Mouse (Mus musculus): ENCODE data around the gene Bpifb9a. TPM values are rescaled to one million over a fixed set of nuclear protein-coding genes. Genes with fewer than 3 reads are reported as not detected.
"Not testable (repeated sequence)": the region's sequence is repeated elsewhere in the genome, so short reads cannot be mapped to it uniquely, and the experiment has no call there.

The Bpifb9a gene
- polyA plus RNA-seq (2012; rRNA removed), result not detected in 2 replicates

DNA sequence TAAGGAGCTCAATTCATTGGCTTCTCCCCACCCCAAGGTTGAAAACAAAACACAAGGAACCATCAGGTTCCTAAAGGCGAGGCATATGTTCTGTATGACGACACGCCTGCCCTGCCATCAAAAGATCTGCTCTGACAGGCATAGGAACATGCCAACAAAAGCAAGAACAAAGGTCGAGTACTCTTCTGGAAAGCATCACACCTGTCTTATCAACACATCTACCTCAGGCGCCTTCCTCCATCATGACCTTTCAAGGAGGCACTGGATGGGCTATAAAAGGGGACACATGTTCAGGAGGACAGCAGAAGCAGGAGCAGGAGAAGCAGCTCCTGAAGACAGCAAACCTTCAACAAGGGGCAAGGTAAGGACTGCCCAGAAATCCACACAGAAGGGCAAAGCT lies at the start of gene Bpifb9a:
TSS of gene Bpifb9a (plus strand) at position 301 of the 400 bp plus-strand sequence.
- 50% methylated on average over 5 of the region's 5 CpGs for WGBS
- not testable (repeated sequence) for H3K27me3 ChIP-seq (ENCODE audit: control insufficient read depth, insufficient read depth, low read length); H3K4me3 ChIP-seq (ENCODE audit: low read depth, low read length); H3K27ac ChIP-seq (ENCODE audit: insufficient read depth, low read depth, low read length); H3K36me3 ChIP-seq (ENCODE audit: control insufficient read depth, insufficient read depth, low read length); H3K4me1 ChIP-seq (ENCODE audit: control insufficient read depth, insufficient read depth, insufficient read length, low read length)

DNA sequence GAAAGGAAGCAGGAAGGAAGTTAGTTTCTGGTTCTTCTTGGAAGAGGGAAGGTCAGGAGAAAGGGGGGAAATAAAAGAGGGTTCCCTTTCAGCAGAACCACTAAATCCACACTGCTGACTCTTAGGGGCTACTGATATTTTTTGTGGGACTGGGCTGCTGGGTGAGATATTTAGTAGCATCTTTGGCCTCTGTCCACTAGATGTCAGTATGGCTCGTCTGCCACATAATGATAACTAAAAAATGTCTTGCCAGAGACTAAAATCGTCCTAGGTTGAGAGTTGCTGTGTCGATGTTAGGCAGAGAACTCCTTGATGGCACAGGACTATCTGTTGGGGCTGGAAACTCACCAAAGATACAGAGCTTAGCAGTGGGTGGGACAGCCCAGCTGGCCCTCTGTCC lies 48.5 kb upstream of the Bpifb9a start:
- Histone ChIP-seq H3K27me3 (ENCODE audit: control insufficient read depth, insufficient read depth, low read length) (no peaks in the 10 kb centered on the region), H3K36me3 (ENCODE audit: control insufficient read depth, insufficient read depth, low read length) (no peaks in the 10 kb centered on the region), H3K4me1 (ENCODE audit: control insufficient read depth, insufficient read depth, insufficient read length, low read length) (no peaks in the 10 kb centered on the region), H3K4me3 (ENCODE audit: low read depth, low read length) (no peak overlapping the region), H3K27ac (ENCODE audit: insufficient read depth, low read depth, low read length) (no peak overlapping the region)
- WGBS, result 2% methylated on average over 3 of the region's 3 CpGs
- TF ChIP-seq POLR2A (IDR thresholded peaks at IDR 0.05; ENCODE audit: low read depth, low read length) (no peak), CTCF (IDR thresholded peaks at IDR 0.05; ENCODE audit: extremely low read depth, insufficient read length, insufficient replicate concordance, low read depth, low read length) (no peak)

DNA sequence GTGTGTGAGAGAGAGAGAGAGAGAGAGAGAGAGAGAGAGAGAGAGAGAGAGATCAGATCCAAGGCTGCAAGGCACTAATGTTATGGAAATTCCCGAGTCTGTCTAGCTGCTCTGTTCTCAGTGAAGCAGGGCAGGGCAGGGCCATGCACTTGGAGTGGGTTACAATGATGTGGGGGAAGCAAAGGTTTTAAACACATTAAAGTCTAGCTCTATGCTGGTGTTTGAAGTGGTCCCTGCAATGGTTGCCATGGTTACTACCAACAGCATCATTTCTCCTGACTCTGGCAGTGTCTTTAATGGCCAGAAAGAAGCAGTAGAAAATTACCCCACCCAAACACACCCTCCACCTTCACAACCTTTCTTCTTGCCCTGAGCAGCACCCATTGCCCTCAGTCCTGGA lies 46.5 kb upstream of the Bpifb9a start:
- Histone ChIP-seq H3K27me3 (ENCODE audit: control insufficient read depth, insufficient read depth, low read length) (no peaks in the 10 kb centered on the region), H3K27ac (ENCODE audit: insufficient read depth, low read depth, low read length) (no peak overlapping the region), H3K4me3 (ENCODE audit: low read depth, low read length) (no peak overlapping the region), H3K36me3 (ENCODE audit: control insufficient read depth, insufficient read depth, low read length) (no peaks in the 10 kb centered on the region), H3K4me1 (ENCODE audit: control insufficient read depth, insufficient read depth, insufficient read length, low read length) (no peaks in the 10 kb centered on the region)
- TF ChIP-seq CTCF (IDR thresholded peaks at IDR 0.05; ENCODE audit: extremely low read depth, insufficient read length, insufficient replicate concordance, low read depth, low read length) (no peak), POLR2A (IDR thresholded peaks at IDR 0.05; ENCODE audit: low read depth, low read length) (no peak)
- 52% methylated on average over 1 of the region's 1 CpGs for WGBS

DNA sequence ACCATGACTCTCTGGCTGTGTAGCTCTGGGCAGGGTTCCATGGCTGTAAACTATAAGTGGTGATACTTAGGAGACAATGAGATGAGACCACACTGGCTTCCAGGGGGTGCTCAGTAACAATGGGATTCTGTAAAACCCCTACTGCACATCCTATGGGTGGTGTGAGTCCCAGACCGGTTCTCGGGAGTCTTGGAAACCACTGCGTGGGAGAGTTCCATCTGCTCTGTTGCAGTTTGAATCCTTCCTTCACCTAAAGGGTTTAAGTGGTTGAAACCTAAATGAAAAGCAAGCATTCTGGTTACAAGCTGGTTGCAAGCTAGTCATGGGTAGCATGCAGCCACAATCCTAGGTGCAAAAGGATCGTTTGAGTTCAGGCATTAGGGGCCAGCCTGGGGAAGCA lies 45.8 kb upstream of the Bpifb9a start:
- no peaks in the 10 kb centered on the region for H3K4me1 ChIP-seq (ENCODE audit: control insufficient read depth, insufficient read depth, insufficient read length, low read length)
- no peak overlapping the region for H3K27ac ChIP-seq (ENCODE audit: insufficient read depth, low read depth, low read length)
- TF ChIP-seq CTCF (IDR thresholded peaks at IDR 0.05; ENCODE audit: extremely low read depth, insufficient read length, insufficient replicate concordance, low read depth, low read length) (no peak), POLR2A (IDR thresholded peaks at IDR 0.05; ENCODE audit: low read depth, low read length) (no peak)
- H3K36me3 ChIP-seq (ENCODE audit: control insufficient read depth, insufficient read depth, low read length), result no peaks in the 10 kb centered on the region
- no peak overlapping the region for H3K4me3 ChIP-seq (ENCODE audit: low read depth, low read length)
- WGBS, result 87% methylated on average over 4 of the region's 4 CpGs
- no peaks in the 10 kb centered on the region for H3K27me3 ChIP-seq (ENCODE audit: control insufficient read depth, insufficient read depth, low read length)

DNA sequence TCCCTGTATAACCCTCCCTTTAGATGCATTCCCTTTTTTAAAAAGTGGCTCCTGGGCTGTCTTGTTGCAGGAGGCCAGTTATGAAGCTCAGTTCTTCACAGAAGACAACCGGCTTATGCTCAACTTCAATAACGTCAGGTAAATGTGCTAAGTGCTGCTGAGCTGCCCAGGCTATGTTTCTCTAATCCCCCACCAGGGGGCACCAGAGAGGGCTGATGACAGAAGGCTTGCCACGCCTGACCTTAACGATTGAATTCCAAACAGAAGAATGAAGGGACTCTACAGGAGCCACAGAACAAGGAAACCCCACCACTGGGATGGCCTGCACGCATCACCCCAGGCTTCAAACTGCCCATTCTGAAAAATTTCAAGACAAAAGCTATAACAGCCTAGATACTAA lies 42.5 kb upstream of the Bpifb9a start:
- peak; percentile 85; the same call in 1 of the 2 replicates for TF ChIP-seq CTCF (IDR thresholded peaks at IDR 0.05; ENCODE audit: extremely low read depth, insufficient read length, insufficient replicate concordance, low read depth, low read length)
- TF ChIP-seq POLR2A (IDR thresholded peaks at IDR 0.05; ENCODE audit: low read depth, low read length), result no peak
- H3K4me3 ChIP-seq (ENCODE audit: low read depth, low read length), result no peak overlapping the region
- H3K27ac ChIP-seq (ENCODE audit: insufficient read depth, low read depth, low read length), result no peak overlapping the region
- H3K4me1 ChIP-seq (ENCODE audit: control insufficient read depth, insufficient read depth, insufficient read length, low read length), result no peaks in the 10 kb centered on the region
- no peaks in the 10 kb centered on the region for H3K36me3 ChIP-seq (ENCODE audit: control insufficient read depth, insufficient read depth, low read length)
- 9% methylated on average over 5 of the region's 5 CpGs for WGBS
- no peaks in the 10 kb centered on the region for H3K27me3 ChIP-seq (ENCODE audit: control insufficient read depth, insufficient read depth, low read length)

DNA sequence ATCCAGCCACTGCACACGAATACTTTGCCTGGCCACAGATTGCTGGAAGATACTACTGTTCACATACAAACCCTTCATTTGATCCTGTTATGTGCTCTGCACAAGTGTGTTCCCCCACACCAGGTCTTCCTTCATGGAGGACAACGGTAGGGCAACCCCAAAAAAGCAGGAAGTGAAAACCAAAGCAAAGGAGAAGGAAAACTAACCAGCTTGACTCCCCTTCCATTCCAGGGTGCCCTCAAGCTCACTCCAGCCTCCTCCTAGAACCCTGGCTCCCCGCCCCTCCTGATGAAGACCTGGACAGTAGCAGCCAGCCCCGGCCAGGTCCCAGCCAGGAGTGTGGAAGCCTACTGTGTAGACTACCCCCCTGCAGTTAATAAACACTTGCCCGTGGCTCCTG lies 37.7 kb upstream of the Bpifb9a start:
- TF ChIP-seq CTCF (IDR thresholded peaks at IDR 0.05; ENCODE audit: extremely low read depth, insufficient read length, insufficient replicate concordance, low read depth, low read length) (no peak), POLR2A (IDR thresholded peaks at IDR 0.05; ENCODE audit: low read depth, low read length) (no peak)
- H3K4me1 ChIP-seq (ENCODE audit: control insufficient read depth, insufficient read depth, insufficient read length, low read length), result no peaks in the 10 kb centered on the region
- no peak overlapping the region for H3K27ac ChIP-seq (ENCODE audit: insufficient read depth, low read depth, low read length)
- H3K36me3 ChIP-seq (ENCODE audit: control insufficient read depth, insufficient read depth, low read length), result no peaks in the 10 kb centered on the region
- WGBS, result 58% methylated on average over 5 of the region's 5 CpGs
- no peaks in the 10 kb centered on the region for H3K27me3 ChIP-seq (ENCODE audit: control insufficient read depth, insufficient read depth, low read length)
- no peak overlapping the region for H3K4me3 ChIP-seq (ENCODE audit: low read depth, low read length)

DNA sequence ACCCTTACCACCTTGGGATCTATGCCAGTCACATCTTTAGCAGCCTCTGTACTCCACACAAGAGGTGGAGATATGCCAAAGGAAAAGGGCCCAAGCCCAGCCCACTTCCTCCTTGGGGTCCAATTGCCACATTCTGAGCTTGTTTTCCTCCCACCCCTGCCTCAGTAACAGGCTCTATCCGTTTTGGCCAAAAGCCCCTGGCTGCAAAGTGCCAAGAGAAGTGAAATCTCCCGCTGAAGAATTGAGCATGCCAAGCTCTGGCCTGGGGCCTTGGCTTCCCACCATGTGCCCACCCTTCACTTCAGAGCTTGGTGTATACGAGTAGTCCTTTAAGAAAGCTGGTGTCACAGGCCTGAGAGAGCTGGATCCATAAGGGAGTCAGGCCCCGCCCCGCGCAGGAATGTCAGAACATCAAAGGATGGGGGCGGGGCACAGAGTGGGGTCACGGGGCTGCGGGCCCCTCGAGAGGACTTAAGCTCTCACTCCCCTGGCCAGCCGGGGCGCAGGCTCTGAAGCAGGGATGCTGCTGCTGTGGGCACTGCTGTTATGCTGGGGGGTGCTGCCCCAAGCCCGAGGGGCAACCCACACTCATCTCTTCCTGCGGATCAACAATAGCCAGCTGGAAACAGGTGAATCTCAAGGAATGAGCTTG lies 34.3 kb upstream of the Bpifb9a start, which contains the start of gene Bpifb5:
TSS of gene Bpifb5 (plus strand) at position 478 of the 652 bp plus-strand sequence.
- Histone ChIP-seq H3K4me3 (ENCODE audit: low read depth, low read length) (no peak within 1 kb of the TSS), H3K36me3 (ENCODE audit: control insufficient read depth, insufficient read depth, low read length) (no peaks in the 10 kb centered on the region), H3K27me3 (ENCODE audit: control insufficient read depth, insufficient read depth, low read length) (no peaks in the 10 kb centered on the region), H3K27ac (ENCODE audit: insufficient read depth, low read depth, low read length) (no peak within 1 kb of the TSS), H3K4me1 (ENCODE audit: control insufficient read depth, insufficient read depth, insufficient read length, low read length) (no peaks in the 10 kb centered on the region)
- TF ChIP-seq POLR2A (IDR thresholded peaks at IDR 0.05; ENCODE audit: low read depth, low read length), result no peak
- WGBS, result 10% methylated on average over 14 of the region's 14 CpGs

DNA sequence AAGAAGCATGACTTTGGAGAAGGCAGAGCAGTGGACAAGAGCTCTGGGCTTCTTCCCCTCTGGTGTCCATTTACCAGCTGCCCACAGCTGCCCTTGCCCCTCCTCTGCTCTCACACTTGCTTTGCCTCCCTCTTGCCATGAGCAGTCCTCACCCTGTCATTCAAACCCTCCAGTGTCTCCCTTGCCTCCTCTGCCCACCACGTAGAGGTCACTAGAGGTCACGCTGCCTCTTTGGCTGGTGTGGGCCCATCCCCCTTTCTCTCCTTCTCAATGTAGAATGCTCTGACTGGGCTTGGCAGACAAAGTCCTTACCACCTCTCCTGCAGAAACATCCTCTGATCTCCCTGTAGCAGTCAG lies 33.8 kb upstream of the Bpifb9a start:
- H3K36me3 ChIP-seq (ENCODE audit: control insufficient read depth, insufficient read depth, low read length), result no peaks in the 10 kb centered on the region
- no peaks in the 10 kb centered on the region for H3K4me1 ChIP-seq (ENCODE audit: control insufficient read depth, insufficient read depth, insufficient read length, low read length)
- no peaks in the 10 kb centered on the region for H3K27me3 ChIP-seq (ENCODE audit: control insufficient read depth, insufficient read depth, low read length)
- H3K4me3 ChIP-seq (ENCODE audit: low read depth, low read length), result no peak overlapping the region
- WGBS, result 37% methylated on average over 2 of the region's 2 CpGs
- TF ChIP-seq CTCF (IDR thresholded peaks at IDR 0.05; ENCODE audit: extremely low read depth, insufficient read length, insufficient replicate concordance, low read depth, low read length), result no peak
- TF ChIP-seq POLR2A (IDR thresholded peaks at IDR 0.05; ENCODE audit: low read depth, low read length), result no peak
- H3K27ac ChIP-seq (ENCODE audit: insufficient read depth, low read depth, low read length), result no peak overlapping the region
